Mouse (Mus musculus) urinary bladder, adult 2 months (tissue): ENCODE data around the gene Msh2. TPM values are rescaled to one million over a fixed set of nuclear protein-coding genes. Genes with fewer than 3 reads are reported as not detected.
"Not testable (repeated sequence)": the region's sequence is repeated elsewhere in the genome, so short reads cannot be mapped to it uniquely, and the experiment has no call there.

Experiments used
- DNase-seq: peaks from one replicate; pipeline ENCODE4 v3.0.0; 2022; ENCODE audit warnings: low spot score
- polyA plus RNA-seq: library from polyadenylated mRNA; depleted of rRNA; stranded (reverse); fragments of >200 nt; gene quantifications from 2 replicates; pipeline ENCODE4 v1.2.3, GENCODE M21; 2012; rRNA removed

Gene Msh2
- polyA plus RNA-seq = 19.0 and 19.4 TPM in 2 replicates

GRCm38 (mm10) chr17:87671890-87672660, at the start of gene Msh2:
Gene Msh2, plus strand, starts transcription at chr17:87672330.
- DNase-seq = peak; percentile 92

GRCm38 (mm10) chr17:87625510-87626086, 46.5 kb upstream of the Msh2 start:
- DNase-seq = no peak

- DNase-seq = no peak
Observed at GRCm38 (mm10) chr17:87628144-87628543, 44.0 kb upstream of the Msh2 start.

GRCm38 (mm10) chr17:87628706-87629105, 43.4 kb upstream of the Msh2 start:
- no peak for DNase-seq

GRCm38 (mm10) chr17:87637056-87637389, 35.1 kb upstream of the Msh2 start:
- peak; percentile 58 for DNase-seq

GRCm38 (mm10) chr17:87639242-87639641, 32.9 kb upstream of the Msh2 start:
- no peak for DNase-seq

GRCm38 (mm10) chr17:87640272-87640671, 31.9 kb upstream of the Msh2 start:
- DNase-seq = no peak

- no peak for DNase-seq
Observed at GRCm38 (mm10) chr17:87641006-87641405, 31.1 kb upstream of the Msh2 start.

- DNase-seq = no peak
Observed at GRCm38 (mm10) chr17:87642744-87643143, 29.4 kb upstream of the Msh2 start.

GRCm38 (mm10) chr17:87655616-87656015, 16.5 kb upstream of the Msh2 start:
- DNase-seq = not testable (repeated sequence)

- DNase-seq = not testable (repeated sequence)
Observed at GRCm38 (mm10) chr17:87661958-87662573, 10.1 kb upstream of the Msh2 start.

- DNase-seq = no peak
Observed at GRCm38 (mm10) chr17:87664238-87664637, 7.9 kb upstream of the Msh2 start.

- DNase-seq = no peak
Observed at GRCm38 (mm10) chr17:87665066-87665822, 6.9 kb upstream of the Msh2 start.

- DNase-seq = no peak
Observed at GRCm38 (mm10) chr17:87672677-87673286, 652 bp downstream of the Msh2 start.

GRCm38 (mm10) chr17:87676916-87677474, 4.9 kb downstream of the Msh2 start:
- DNase-seq = not testable (repeated sequence)

- no peak for DNase-seq
Observed at GRCm38 (mm10) chr17:87677656-87678055, 5.5 kb downstream of the Msh2 start.

- DNase-seq = no peak
Observed at GRCm38 (mm10) chr17:87689217-87689616, 17.1 kb downstream of the Msh2 start.

- DNase-seq = no peak
Observed at GRCm38 (mm10) chr17:87691958-87692357, 19.8 kb downstream of the Msh2 start.

- no peak for DNase-seq
Observed at GRCm38 (mm10) chr17:87695874-87696465, 23.8 kb downstream of the Msh2 start.

- no peak for DNase-seq
Observed at GRCm38 (mm10) chr17:87696814-87697213, 24.7 kb downstream of the Msh2 start.
